ENCODE assay signal across 8 mouse cellular contexts in genomic region chr1:134405509-134406413, GRCm38 (mm10). TPM values are rescaled to one million over a fixed set of nuclear protein-coding genes. Genes with fewer than 3 reads are reported as not detected.
A peak's percentile ranks its signal among the peaks of the same experiment; 100 is the strongest.
DNase-seq lines count a peak whose midpoint lies in the region; ATAC-seq and TF ChIP-seq lines count a peak whose summit lies in the region.

Gene Cyb5r1, plus strand, starts transcription at chr1:134405559.

- no peak for TF ChIP-seq CTCF in E14TG2a.4 (conservative IDR thresholded peaks at IDR 0.05; ENCODE audit: low read length)

- H3K27me3 ChIP-seq in E14TG2a.4 (ENCODE audit: insufficient read depth, low read length), result no peaks in the 10 kb centered on the region
- H3K27me3 ChIP-seq in forebrain, embryonic 12.5 days, result no peaks in the 10 kb centered on the region
- no peaks in the 10 kb centered on the region for H3K27me3 ChIP-seq in heart, embryonic 16.5 days (ENCODE audit: control insufficient read depth, insufficient read depth, low read length)
- no peaks in the 10 kb centered on the region for H3K27me3 ChIP-seq in liver, embryonic 15.5 days
- no peaks in the 10 kb centered on the region for H3K27me3 ChIP-seq in neural tube, embryonic 12.5 days (replicated peaks)

- no peaks in the 10 kb centered on the region for H3K9me3 ChIP-seq in E14TG2a.4 (ENCODE audit: low read length)
- no peaks in the 10 kb centered on the region for H3K9me3 ChIP-seq in forebrain, embryonic 12.5 days
- H3K9me3 ChIP-seq in heart, embryonic 16.5 days (replicated peaks; ENCODE audit: control insufficient read depth, low read length), result no peaks in the 10 kb centered on the region
- H3K9me3 ChIP-seq in liver, embryonic 15.5 days (replicated peaks), result no peaks in the 10 kb centered on the region
- no peaks in the 10 kb centered on the region for H3K9me3 ChIP-seq in neural tube, embryonic 12.5 days

- H3K4me3 ChIP-seq in E14TG2a.4 (replicated peaks; ENCODE audit: low read length), result peak within 1 kb of the TSS; percentile 94
- peak within 1 kb of the TSS; percentile 74 for H3K4me3 ChIP-seq in forebrain, embryonic 12.5 days (replicated peaks)
- peak within 1 kb of the TSS; percentile 96 for H3K4me3 ChIP-seq in heart, embryonic 16.5 days (ENCODE audit: low read length)
- peak within 1 kb of the TSS; percentile 93 for H3K4me3 ChIP-seq in liver, embryonic 15.5 days (replicated peaks)
- H3K4me3 ChIP-seq in neural tube, embryonic 12.5 days, result peak within 1 kb of the TSS; percentile 76

- peak within 1 kb of the TSS; percentile 79 for H3K4me2 ChIP-seq in forebrain, embryonic 12.5 days
- peak within 1 kb of the TSS; percentile 90 for H3K4me2 ChIP-seq in heart, embryonic 16.5 days (ENCODE audit: low read depth, low read length)
- peak within 1 kb of the TSS; percentile 95 for H3K4me2 ChIP-seq in liver, embryonic 15.5 days
- peak within 1 kb of the TSS; percentile 85 for H3K4me2 ChIP-seq in neural tube, embryonic 12.5 days (replicated peaks)

- peaks cover 43% of the 10 kb centered on the region for H3K4me1 ChIP-seq in E14TG2a.4 (replicated peaks; ENCODE audit: low read depth, low read length)
- H3K4me1 ChIP-seq in forebrain, embryonic 12.5 days, result peaks cover 10% of the 10 kb centered on the region
- H3K4me1 ChIP-seq in heart, embryonic 16.5 days (ENCODE audit: control insufficient read depth, insufficient read depth, low read length), result peaks cover 6% of the 10 kb centered on the region
- H3K4me1 ChIP-seq in liver, embryonic 15.5 days (replicated peaks), result peaks cover 21% of the 10 kb centered on the region
- peaks cover 10% of the 10 kb centered on the region for H3K4me1 ChIP-seq in neural tube, embryonic 12.5 days

- DNase-seq in kidney, postnatal 36 days, result peak; percentile 83 to 91
- peak; percentile 33 for DNase-seq in telencephalon, adult 2 months (ENCODE audit: low read depth, low spot score)

- peak within 1 kb of the TSS; percentile 66 for H3K9ac ChIP-seq in forebrain, embryonic 12.5 days
- H3K9ac ChIP-seq in heart, embryonic 16.5 days (ENCODE audit: low read length), result peak within 1 kb of the TSS; percentile 92
- H3K9ac ChIP-seq in liver, embryonic 15.5 days, result peak within 1 kb of the TSS; percentile 87
- peak within 1 kb of the TSS; percentile 70 for H3K9ac ChIP-seq in neural tube, embryonic 12.5 days

- peaks cover 48% of the 10 kb centered on the region for H3K36me3 ChIP-seq in E14TG2a.4 (ENCODE audit: insufficient read depth, low read length)
- peaks cover 32% of the 10 kb centered on the region for H3K36me3 ChIP-seq in forebrain, embryonic 12.5 days (replicated peaks)
- H3K36me3 ChIP-seq in heart, embryonic 16.5 days (ENCODE audit: control insufficient read depth, insufficient read depth), result peaks cover 21% of the 10 kb centered on the region
- H3K36me3 ChIP-seq in liver, embryonic 15.5 days (replicated peaks), result peaks cover 27% of the 10 kb centered on the region
- H3K36me3 ChIP-seq in neural tube, embryonic 12.5 days, result peaks cover 20% of the 10 kb centered on the region

- 2% methylated on average over 43 of the region's 43 CpGs for WGBS in forebrain, embryonic 12.5 days
- under 1% methylated on average over 43 of the region's 43 CpGs for WGBS in heart, embryonic 16.5 days
- under 1% methylated on average over 43 of the region's 43 CpGs for WGBS in liver, embryonic 15.5 days (ENCODE audit: insufficient replicate concordance)
- WGBS in neural tube, embryonic 12.5 days, result under 1% methylated on average over 43 of the region's 43 CpGs

- 0 out of 2 replicates have a peak within 1 kb of the TSS, but pooled peaks have one; percentile 33 for H3K27ac ChIP-seq in forebrain, embryonic 12.5 days
- H3K27ac ChIP-seq in heart, embryonic 16.5 days (ENCODE audit: low read length), result peak within 1 kb of the TSS; percentile 82
- peak within 1 kb of the TSS; percentile 92 for H3K27ac ChIP-seq in liver, embryonic 15.5 days (replicated peaks)
- no peak within 1 kb of the TSS for H3K27ac ChIP-seq in neural tube, embryonic 12.5 days

- peak; percentile 86 for ATAC-seq in cerebellum, adult (ENCODE audit: insufficient number of reproducible peaks, low FRiP score, low TSS enrichment)
- peak; percentile 99 for ATAC-seq in forebrain, embryonic 12.5 days (ENCODE audit: low FRiP score)
- ATAC-seq in heart, embryonic 16.5 days (replicated peaks; ENCODE audit: extremely low read depth, insufficient read depth, low FRiP score), result peak; percentile 99
- ATAC-seq in liver, embryonic 15.5 days (ENCODE audit: insufficient read depth), result peak; percentile 95
- peak; percentile 97 for ATAC-seq in neural tube, embryonic 12.5 days (ENCODE audit: low FRiP score, low read depth)

RNA-seq across cellular contexts. Expression of gene Cyb5r1, which starts in this region (rescaled TPM):
- 19.2 and 21.5 TPM in 2 replicates for polyA plus RNA-seq in forebrain, embryonic 12.5 days (2016; fragmentation: Nextera tagmentation; extraction: Ambion mirVana)
- 42.2 and 49.0 TPM in 2 replicates for polyA plus RNA-seq in heart, embryonic 16.5 days (2015; fragmentation: Nextera tagmentation; extraction: Ambion mirVana)
- polyA plus RNA-seq in liver, embryonic 15.5 days (2015; fragmentation: Nextera tagmentation; extraction: Ambion mirVana), result 17.3 and 17.4 TPM in 2 replicates
- polyA plus RNA-seq in neural tube, embryonic 12.5 days (2016; fragmentation: Nextera tagmentation; extraction: Ambion mirVana), result 27.9 and 29.8 TPM in 2 replicates
